Mouse (Mus musculus) CH12.LX (cell line): ENCODE measurements at regions not wholly inside any gene's neighbourhood (a gene's known extent, or its start where the extent isn't known, plus 50 kb on each side); places are given as distances from the start of the nearest gene placed in this dataset.

Source experiments
- DNase-seq: peaks from one replicate; pipeline ENCODE4 v3.0.0-alpha.2; 2013; ENCODE audit errors: extremely low read depth
- H3K27ac ChIP-seq: 2 replicates; pipeline ENCODE4 v1.5.1; 2012; ENCODE audit warnings: low read depth, mild to moderate bottlenecking, control low read depth, moderate library complexity; ENCODE audit not compliant: insufficient read depth
- H3K27me3 ChIP-seq: replicated peaks from 2 replicates; pipeline ENCODE3; 2012; ENCODE audit warnings: inconsistent platforms
- H3K36me3 ChIP-seq, 2 experiments: replicated peaks in 1 of 2; 2 replicates each; pipeline versions ENCODE3 to v1.6.1; 2012; ENCODE audit warnings: inconsistent platforms in 1 of 2, low read length in 1 of 2, mild to moderate bottlenecking in 1 of 2, mixed read lengths in 1 of 2, moderate library complexity in 1 of 2; ENCODE audit not compliant: control insufficient read depth in 1 of 2, insufficient read depth in 1 of 2
- H3K4me1 ChIP-seq, 2 experiments: 2 replicates each; pipeline ENCODE4 v1.6.1; 2012; ENCODE audit warnings: inconsistent platforms in 1 of 2, moderate library complexity in 1 of 2; ENCODE audit not compliant: insufficient read depth in 2 of 2, control insufficient read depth in 1 of 2
- H3K4me2 ChIP-seq: 2 replicates; pipeline ENCODE4 v1.6.1; 2012; ENCODE audit warnings: low read depth, mild to moderate bottlenecking, control low read depth; ENCODE audit not compliant: poor library complexity, insufficient read depth, severe bottlenecking
- H3K4me3 ChIP-seq, 3 experiments: fragments of 150-350 bp in 1 of 3; sonication (generic) in 1 of 3; replicated peaks in 1 of 3; 2 replicates each; pipeline versions ENCODE3 to v1.5.1; 2011 to 2012; ENCODE audit warnings: low read depth in 2 of 3, low read length in 2 of 3, mild to moderate bottlenecking in 2 of 3, moderate library complexity in 2 of 3, control low read depth in 1 of 3, improper control_type of control experiment in 1 of 3, inconsistent platforms in 1 of 3, mixed read lengths in 1 of 3; ENCODE audit not compliant: poor library complexity in 1 of 3
- H3K79me2 ChIP-seq: replicated peaks from 2 replicates; pipeline ENCODE4 v1.6.1; 2012; ENCODE audit warnings: mild to moderate bottlenecking, moderate library complexity; ENCODE audit not compliant: control insufficient read depth, poor library complexity, insufficient read depth, severe bottlenecking; ENCODE audit errors: extremely low read depth
- H3K9ac ChIP-seq: 2 replicates; pipeline ENCODE4 v1.6.1; 2012; ENCODE audit warnings: low read depth, mild to moderate bottlenecking, control low read depth, moderate library complexity; ENCODE audit not compliant: insufficient read depth
- H3K9me3 ChIP-seq: replicated peaks from 2 replicates; pipeline ENCODE3; 2012; ENCODE audit warnings: low read length, inconsistent platforms, mixed read lengths
- CHD1 ChIP-seq: IDR thresholded peaks from 2 replicates; pipeline ENCODE4 v1.6.1; 2012; ENCODE audit warnings: low read depth, low read length, improper control_type of control experiment, inconsistent platforms
- CTCF ChIP-seq, 2 experiments: IDR thresholded peaks in 1 of 2; conservative IDR thresholded peaks in 1 of 2; 2 replicates each; pipeline ENCODE4 v1.5.1; 2011 to 2012; ENCODE audit warnings: low read depth in 2 of 2, low read length in 2 of 2, improper control_type of control experiment in 1 of 2, inconsistent platforms in 1 of 2, mild to moderate bottlenecking in 1 of 2, moderate library complexity in 1 of 2
- ELF1 ChIP-seq: IDR thresholded peaks from 2 replicates; pipeline ENCODE4 v1.6.1; 2014; ENCODE audit warnings: low read depth, mild to moderate bottlenecking, inconsistent platforms, low read length, improper control_type of control experiment
- ETS1 ChIP-seq: conservative IDR thresholded peaks from 2 replicates; pipeline ENCODE4 v1.6.1; 2012; ENCODE audit warnings: low read depth, mild to moderate bottlenecking, inconsistent platforms, low read length, improper control_type of control experiment, moderate library complexity
- IRF4 ChIP-seq: IDR thresholded peaks from 2 replicates; pipeline ENCODE4 v1.6.1; 2014; ENCODE audit warnings: low read depth, mild to moderate bottlenecking, inconsistent platforms, low read length, improper control_type of control experiment
- KAT2A ChIP-seq: IDR thresholded peaks from 2 replicates; pipeline ENCODE4 v1.6.1; 2012; ENCODE audit warnings: low read length, improper control_type of control experiment, inconsistent platforms; ENCODE audit not compliant: insufficient replicate concordance
- MAFK ChIP-seq: IDR thresholded peaks from 2 replicates; pipeline ENCODE4 v1.6.1; 2011; ENCODE audit warnings: low read length, improper control_type of control experiment; ENCODE audit not compliant: insufficient replicate concordance
- MAX ChIP-seq: IDR thresholded peaks from 2 replicates; pipeline ENCODE4 v1.6.1; 2011; ENCODE audit warnings: low read length, improper control_type of control experiment
- MAZ ChIP-seq: IDR thresholded peaks from 2 replicates; pipeline ENCODE4 v1.6.1; 2012; ENCODE audit warnings: low read depth, mild to moderate bottlenecking, inconsistent platforms, low read length, improper control_type of control experiment, moderate library complexity
- MXI1 ChIP-seq: IDR thresholded peaks from 2 replicates; pipeline ENCODE4 v1.6.1; 2011; ENCODE audit warnings: mild to moderate bottlenecking, low read depth, low read length, improper control_type of control experiment
- NRF1 ChIP-seq: IDR thresholded peaks from 2 replicates; pipeline ENCODE4 v1.6.1; 2014; ENCODE audit warnings: low read depth, mild to moderate bottlenecking, inconsistent platforms, low read length, improper control_type of control experiment, moderate library complexity
- PAX5 ChIP-seq: IDR thresholded peaks from 2 replicates; pipeline ENCODE4 v1.6.1; 2012; ENCODE audit warnings: low read length, inconsistent platforms, mixed read lengths
- RAD21 ChIP-seq: IDR thresholded peaks from 2 replicates; pipeline ENCODE4 v1.6.1; 2011; ENCODE audit warnings: low read depth, mild to moderate bottlenecking, low read length, improper control_type of control experiment, moderate library complexity
- RCOR1 ChIP-seq: conservative IDR thresholded peaks from 2 replicates; pipeline ENCODE4 v1.6.1; 2012; ENCODE audit warnings: low read depth, mild to moderate bottlenecking, inconsistent platforms, low read length, improper control_type of control experiment
- SIN3A ChIP-seq: IDR thresholded peaks from 2 replicates; pipeline ENCODE4 v1.6.1; 2012; ENCODE audit warnings: low read length, improper control_type of control experiment, inconsistent platforms
- SMC3 ChIP-seq: IDR thresholded peaks from 2 replicates; pipeline ENCODE4 v1.6.1; 2011; ENCODE audit warnings: low read depth, low read length, improper control_type of control experiment
- TBP ChIP-seq: conservative IDR thresholded peaks from 2 replicates; pipeline ENCODE4 v1.6.1; 2011; ENCODE audit warnings: low read depth, low read length, improper control_type of control experiment
- UBTF ChIP-seq: IDR thresholded peaks from 2 replicates; pipeline ENCODE4 v1.6.1; 2012; ENCODE audit warnings: low read depth, mild to moderate bottlenecking, inconsistent platforms, low read length, improper control_type of control experiment, moderate library complexity
- USF1 ChIP-seq: IDR thresholded peaks from 2 replicates; pipeline ENCODE4 v1.6.1; 2014; ENCODE audit warnings: low read depth, mild to moderate bottlenecking, inconsistent platforms, low read length, improper control_type of control experiment
- USF2 ChIP-seq: conservative IDR thresholded peaks from 2 replicates; pipeline ENCODE4 v1.6.1; 2011; ENCODE audit warnings: low read depth, low read length, improper control_type of control experiment
- dilution Hi-C: fragments of 300-500 bp; cut with MboI; formaldehyde crosslinking; loops from 2 replicates; pipeline ENCODE4 v1.14.3; 2020; ENCODE audit warnings: low sequenced_read_pairs; ENCODE audit not compliant: extremely low pct_unique_long_range_greater_than_20kb, extremely low pct_ligation_motif_present
- in situ Hi-C: fragments of 300-500 bp; cut with MboI; formaldehyde crosslinking; loops from 3 replicates; pipeline ENCODE4 v1.14.3; 2019; ENCODE audit warnings: low sequenced_read_pairs, low pct_ligation_motif_present, low pct_unique_long_range_greater_than_20kb, mixed read lengths

- Histone ChIP-seq H3K36me3 (no peaks in the 10 kb centered on the region), H3K9ac (no peak overlapping the region), H3K9me3 (peaks cover 67% of the 10 kb centered on the region), H3K4me2 (no peak overlapping the region), H3K79me2 (no peaks in the 10 kb centered on the region), H3K4me3 (no peak overlapping the region), H3K4me1 (no peaks in the 10 kb centered on the region), H3K27ac (no peak overlapping the region), H3K27me3 (no peaks in the 10 kb centered on the region)
- no peak for DNase-seq
- TF ChIP-seq TBP = no peak
- TF ChIP-seq CTCF (conservative IDR thresholded peaks at IDR 0.05 in 1 of 2, IDR thresholded peaks at IDR 0.05 in 1 of 2; ENCODE audit: low read depth in 2 of 2, low read length in 2 of 2) = no peak
- no peak for TF ChIP-seq MAFK
- no peak for TF ChIP-seq ELF1
- TF ChIP-seq PAX5 = no peak
- TF ChIP-seq NRF1 = no peak
- TF ChIP-seq RCOR1 = no peak
- no peak for TF ChIP-seq CHD1
- TF ChIP-seq MAZ = no peak
- in situ Hi-C loops (no loop called here), dilution Hi-C loops (no loop called here)
These were observed 115.2 kb upstream of the Plekha5 start for GRCm38 (mm10) chr6:140308641-140309040.

- H3K4me3 ChIP-seq = no peak overlapping the region
- no peak overlapping the region for H3K27ac ChIP-seq
- TF ChIP-seq IRF4 = no peak
- TF ChIP-seq SMC3 = no peak
- TF ChIP-seq MAX = no peak
- TF ChIP-seq KAT2A = no peak
- no peak for TF ChIP-seq MXI1
- no peak for TF ChIP-seq USF2
- TF ChIP-seq SIN3A = no peak
- TF ChIP-seq USF1 = no peak
- TF ChIP-seq RAD21 = no peak
- no peak for TF ChIP-seq UBTF
- TF ChIP-seq ETS1 = no peak
- H3K4me2 ChIP-seq = no peak overlapping the region
- H3K36me3 ChIP-seq = no peaks in the 10 kb centered on the region
- dilution Hi-C loops (no loop called here), in situ Hi-C loops (no loop called here)
- no peak for DNase-seq
- H3K9me3 ChIP-seq = peaks cover 67% of the 10 kb centered on the region
- H3K9ac ChIP-seq = no peak overlapping the region
- no peaks in the 10 kb centered on the region for H3K27me3 ChIP-seq
- H3K79me2 ChIP-seq = no peaks in the 10 kb centered on the region
- no peaks in the 10 kb centered on the region for H3K4me1 ChIP-seq
These were observed 116.9 kb upstream of the Plekha5 start for GRCm38 (mm10) chr6:140306811-140307558.
